Mouse (Mus musculus) neutrophil, adult 5-6 weeks (primary cell): Measurements from ENCODE around the gene Tnr. TPM values are rescaled to one million over a fixed set of nuclear protein-coding genes. Genes with fewer than 3 reads are reported as not detected.

ENCODE experiments used
- ATAC-seq: fragments of 151-379, 151-347 bp; 2 replicates; pipeline ENCODE4 v1.8.0; 2017; ENCODE audit warnings: mild to moderate bottlenecking, moderate TSS enrichment; ENCODE audit not compliant: insufficient number of reproducible peaks, poor library complexity, low FRiP score, severe bottlenecking; ENCODE audit errors: extremely low read depth
- total RNA-seq: library from RNA; stranded (forward); fragments of 200-1000 nt; gene quantifications from 2 replicates; pipeline ENCODE4 v1.2.3, GENCODE M21; 2017

Tnr gene
- total RNA-seq, 1 experiment from 2014 or later, result 0.23 TPM

- ATAC-seq, result no peak
These were observed 365.6 kb downstream of the Tnr start for GRCm38 (mm10) chr1:159889012-159889765.

GRCm38 (mm10) chr1:159890524-159890923 is 367.0 kb downstream of the Tnr start:
- ATAC-seq, result no peak

GRCm38 (mm10) chr1:159895094-159895493 is 371.5 kb downstream of the Tnr start:
- no peak for ATAC-seq

- ATAC-seq, result no peak
These were observed 376.4 kb downstream of the Tnr start for GRCm38 (mm10) chr1:159899991-159900390.

- ATAC-seq, result no peak
These were observed 377.1 kb downstream of the Tnr start for GRCm38 (mm10) chr1:159900639-159901038.

- no peak for ATAC-seq
These were observed 378.0 kb downstream of the Tnr start for GRCm38 (mm10) chr1:159901366-159902119.

GRCm38 (mm10) chr1:159902120-159902497 is 378.5 kb downstream of the Tnr start:
- ATAC-seq, result no peak

GRCm38 (mm10) chr1:159911006-159911405 is 387.4 kb downstream of the Tnr start:
- peak; percentile 96 for ATAC-seq

GRCm38 (mm10) chr1:159914726-159915125 is 391.2 kb downstream of the Tnr start:
- no peak for ATAC-seq

GRCm38 (mm10) chr1:159920571-159920970 is 397.0 kb downstream of the Tnr start:
- no peak for ATAC-seq

- 0 out of 2 replicates have a peak, but pooled peaks have one; percentile 28 for ATAC-seq
These were observed 399.4 kb downstream of the Tnr start for GRCm38 (mm10) chr1:159923010-159923409.

- ATAC-seq, result no peak
These were observed 400.5 kb downstream of the Tnr start for GRCm38 (mm10) chr1:159924105-159924504.

GRCm38 (mm10) chr1:159924684-159925083 is 401.1 kb downstream of the Tnr start:
- no peak for ATAC-seq

GRCm38 (mm10) chr1:159928681-159929335 is 405.2 kb downstream of the Tnr start:
- ATAC-seq, result no peak

- no peak for ATAC-seq
These were observed 408.5 kb downstream of the Tnr start for GRCm38 (mm10) chr1:159932092-159932491.

GRCm38 (mm10) chr1:159932598-159932997 is 409.0 kb downstream of the Tnr start:
- ATAC-seq, result no peak

- ATAC-seq, result no peak
These were observed 414.9 kb downstream of the Tnr start for GRCm38 (mm10) chr1:159938449-159938848.

GRCm38 (mm10) chr1:159939335-159939734 is 415.8 kb downstream of the Tnr start:
- ATAC-seq, result peak; percentile 41; the same call in 1 of the 2 replicates

GRCm38 (mm10) chr1:159953526-159953925 is 430.0 kb downstream of the Tnr start:
- no peak for ATAC-seq

- ATAC-seq, result peak; percentile 76; the same call in 1 of the 2 replicates
These were observed 439.8 kb downstream of the Tnr start for GRCm38 (mm10) chr1:159963351-159963750.
